In the genomic region with DNA sequence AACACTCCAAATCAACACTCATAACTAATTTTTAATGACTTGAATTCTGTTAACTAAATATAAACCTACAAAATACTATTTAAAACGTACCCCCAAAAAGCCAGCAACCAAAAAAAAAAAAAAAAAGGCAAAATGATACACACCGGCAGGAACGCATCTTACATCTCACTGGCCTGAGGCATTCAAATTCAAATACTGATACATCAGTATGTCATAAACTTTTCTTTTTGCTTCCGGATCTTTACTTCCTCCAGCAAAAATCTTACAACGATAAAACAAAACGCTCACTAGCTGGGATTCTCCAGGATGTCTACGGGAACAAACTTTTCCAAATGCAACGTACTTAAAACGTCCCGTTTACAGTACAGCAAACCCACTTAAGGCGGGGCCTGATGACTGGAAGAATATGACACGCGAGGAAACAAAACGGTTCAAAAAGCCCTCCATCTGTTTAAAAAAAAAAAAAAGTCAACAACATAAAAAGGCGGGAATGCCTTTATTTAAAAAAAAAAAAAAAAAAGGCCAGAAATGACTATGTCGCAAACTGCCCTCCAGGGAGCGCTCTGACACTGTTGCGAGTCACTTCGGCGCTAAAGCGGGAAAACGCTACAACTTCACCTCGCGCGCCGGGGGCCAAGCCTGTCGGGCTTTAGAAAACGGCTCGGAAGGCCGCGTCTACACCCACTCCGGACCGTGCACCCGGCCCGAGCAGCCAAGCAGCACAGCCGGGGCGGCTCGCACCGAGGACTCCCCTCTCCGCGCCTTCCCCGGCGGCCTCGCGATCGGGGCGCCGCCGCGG, we compare ENCODE assay signal across 8 mouse cellular contexts. TPM values are rescaled to one million over a fixed set of nuclear protein-coding genes. Genes with fewer than 3 reads are reported as not detected.
DNase-seq lines count a peak whose midpoint lies in the region; ATAC-seq lines count a peak whose summit lies in the region.

No protein-coding gene starts in this region.

- H3K36me3 ChIP-seq in embryonic facial prominence, embryonic 14.5 days (ENCODE audit: control insufficient read depth, insufficient read depth, low read length) = peaks cover 9% of the 10 kb centered on the region
- peaks cover 6% of the 10 kb centered on the region; the same call in 1 of the 2 replicates for H3K36me3 ChIP-seq in kidney, embryonic 14.5 days (ENCODE audit: control insufficient read depth, insufficient read depth, low read length)
- peaks cover 35% of the 10 kb centered on the region for H3K36me3 ChIP-seq in liver, embryonic 13.5 days
- no peaks in the 10 kb centered on the region for H3K36me3 ChIP-seq in stomach, embryonic 15.5 days

- peak overlapping the region; percentile 97 for H3K4me3 ChIP-seq in embryonic facial prominence, embryonic 14.5 days (ENCODE audit: low read depth, low read length)
- peak overlapping the region; percentile 94 for H3K4me3 ChIP-seq in kidney, embryonic 14.5 days (ENCODE audit: low read length)
- peak overlapping the region; percentile 97 for H3K4me3 ChIP-seq in liver, embryonic 13.5 days (replicated peaks)
- peak overlapping the region; percentile 95 for H3K4me3 ChIP-seq in stomach, embryonic 15.5 days (replicated peaks)

- H3K27ac ChIP-seq in embryonic facial prominence, embryonic 14.5 days (replicated peaks; ENCODE audit: low read depth, low read length) = peak overlapping the region; percentile 98
- peak overlapping the region; percentile 100 for H3K27ac ChIP-seq in kidney, embryonic 14.5 days (ENCODE audit: low read depth, low read length)
- H3K27ac ChIP-seq in liver, embryonic 13.5 days = peak overlapping the region; percentile 98
- peak overlapping the region; percentile 100 for H3K27ac ChIP-seq in stomach, embryonic 15.5 days

- peak; percentile 47; the same call in 1 of the 2 replicates for ATAC-seq in embryonic facial prominence, embryonic 14.5 days (ENCODE audit: low read depth)
- ATAC-seq in kidney, embryonic 14.5 days (ENCODE audit: low FRiP score, low TSS enrichment) = peak; percentile 34; the same call in 1 of the 2 replicates
- ATAC-seq in liver, embryonic 13.5 days (ENCODE audit: low read depth) = peak; percentile 13
- 0 out of 2 replicates have a peak, but pooled peaks have one; percentile 12 for ATAC-seq in stomach, embryonic 15.5 days (ENCODE audit: insufficient read depth, low FRiP score, low read depth)

- peak overlapping the region; percentile 54 for H3K4me2 ChIP-seq in embryonic facial prominence, embryonic 14.5 days (ENCODE audit: low read depth, low read length)
- H3K4me2 ChIP-seq in kidney, embryonic 14.5 days (replicated peaks; ENCODE audit: low read depth, low read length) = peak overlapping the region; percentile 61
- H3K4me2 ChIP-seq in liver, embryonic 13.5 days = peak overlapping the region; percentile 83
- H3K4me2 ChIP-seq in stomach, embryonic 15.5 days = peak overlapping the region; percentile 51

- WGBS in embryonic facial prominence, embryonic 14.5 days = 0% methylated on average over 38 of the region's 50 CpGs
- under 1% methylated on average over 50 of the region's 50 CpGs for WGBS in kidney, embryonic 14.5 days
- WGBS in liver, embryonic 13.5 days (ENCODE audit: insufficient replicate concordance) = under 1% methylated on average over 50 of the region's 50 CpGs
- WGBS in stomach, embryonic 15.5 days = under 1% methylated on average over 50 of the region's 50 CpGs

- DNase-seq in A20 (ENCODE audit: low read depth, low spot score) = peak; percentile 91
- peak; percentile 72 to 79 for DNase-seq in adrenal gland, postnatal 4 days (ENCODE audit: low spot score in 2 of 2)
- DNase-seq in embryonic facial prominence, embryonic 14.5 days (ENCODE audit: low spot score) = peak; percentile 98
- peak; percentile 78 to 84 for DNase-seq in heart, adult 9 months (ENCODE audit: low spot score in 2 of 2)
- DNase-seq in liver, embryonic 13.5 days = peak; percentile 79
- peak; percentile 83 to 88 for DNase-seq in natural killer cell, adult 2 months (ENCODE audit: low spot score in 2 of 2)

- H3K4me1 ChIP-seq in embryonic facial prominence, embryonic 14.5 days (ENCODE audit: control insufficient read depth, insufficient read depth, low read length) = peaks cover 27% of the 10 kb centered on the region
- peaks cover 31% of the 10 kb centered on the region for H3K4me1 ChIP-seq in kidney, embryonic 14.5 days (ENCODE audit: control insufficient read depth, insufficient read depth, low read length)
- peaks cover 56% of the 10 kb centered on the region for H3K4me1 ChIP-seq in liver, embryonic 13.5 days (replicated peaks)
- H3K4me1 ChIP-seq in stomach, embryonic 15.5 days = peaks cover 10% of the 10 kb centered on the region; the same call in 1 of the 2 replicates

- no peaks in the 10 kb centered on the region for H3K9me3 ChIP-seq in embryonic facial prominence, embryonic 14.5 days (ENCODE audit: control insufficient read depth, low read length)
- H3K9me3 ChIP-seq in kidney, embryonic 14.5 days (ENCODE audit: control insufficient read depth, low read length) = no peaks in the 10 kb centered on the region
- no peaks in the 10 kb centered on the region for H3K9me3 ChIP-seq in liver, embryonic 13.5 days (replicated peaks)
- H3K9me3 ChIP-seq in stomach, embryonic 15.5 days = no peaks in the 10 kb centered on the region

- no peaks in the 10 kb centered on the region for H3K27me3 ChIP-seq in embryonic facial prominence, embryonic 14.5 days (replicated peaks; ENCODE audit: control insufficient read depth, insufficient read depth, low read length)
- H3K27me3 ChIP-seq in kidney, embryonic 14.5 days (ENCODE audit: control insufficient read depth, insufficient read depth, low read length) = no peaks in the 10 kb centered on the region
- H3K27me3 ChIP-seq in liver, embryonic 13.5 days = no peaks in the 10 kb centered on the region
- no peaks in the 10 kb centered on the region for H3K27me3 ChIP-seq in stomach, embryonic 15.5 days (replicated peaks)

- peak overlapping the region; percentile 100 for H3K9ac ChIP-seq in embryonic facial prominence, embryonic 14.5 days (ENCODE audit: low read depth, low read length)
- H3K9ac ChIP-seq in kidney, embryonic 14.5 days (ENCODE audit: low read depth, low read length) = peak overlapping the region; percentile 100
- peak overlapping the region; percentile 100 for H3K9ac ChIP-seq in liver, embryonic 13.5 days
- H3K9ac ChIP-seq in stomach, embryonic 15.5 days = peak overlapping the region; percentile 99

RNA-seq across cellular contexts. Expression of a gene that starts 10.8 kb away (rescaled TPM):
- 100 to 1,000 TPM; 203 to 231 TPM for total RNA-seq in adrenal gland, postnatal 4 days (2021)
- 185 and 227 TPM in 2 replicates for polyA plus RNA-seq in embryonic facial prominence, embryonic 14.5 days (2014; fragmentation: Nextera tagmentation; extraction: Ambion mirVana)
- 293 and 328 TPM in 2 replicates for polyA plus RNA-seq in kidney, embryonic 14.5 days (2014; fragmentation: Nextera tagmentation; extraction: Ambion mirVana)
- 131 and 169 TPM in 2 replicates for polyA plus RNA-seq in liver, embryonic 13.5 days (2015; fragmentation: Nextera tagmentation; extraction: Ambion mirVana)
- 196 and 217 TPM in 2 replicates for polyA plus RNA-seq in stomach, embryonic 15.5 days (2015; fragmentation: Nextera tagmentation; extraction: Ambion mirVana)

RNA-seq across cellular contexts. Expression of a gene that starts 46.5 kb away (rescaled TPM):
- total RNA-seq in adrenal gland, postnatal 4 days (2021) = 100 to 1,000 TPM; 840 to 862 TPM
- polyA plus RNA-seq in embryonic facial prominence, embryonic 14.5 days (2014; fragmentation: Nextera tagmentation; extraction: Ambion mirVana) = 515 and 526 TPM in 2 replicates
- 544 and 625 TPM in 2 replicates for polyA plus RNA-seq in kidney, embryonic 14.5 days (2014; fragmentation: Nextera tagmentation; extraction: Ambion mirVana)
- 283 and 285 TPM in 2 replicates for polyA plus RNA-seq in liver, embryonic 13.5 days (2015; fragmentation: Nextera tagmentation; extraction: Ambion mirVana)
- 440 and 482 TPM in 2 replicates for polyA plus RNA-seq in stomach, embryonic 15.5 days (2015; fragmentation: Nextera tagmentation; extraction: Ambion mirVana)

Comparison
In these comparisons a context has a peak if more than half of its experiments do, and no peak if none do; other contexts are left out.
1. Peak in every context shown above with its lines: DNase-seq, ATAC-seq, H3K4me3 ChIP-seq and H3K27ac ChIP-seq.